Mouse (Mus musculus) embryonic fibroblast, embryonic 13.5 days (primary cell): ENCODE results near the gene AI413582.

ENCODE experiments used
- CTCF ChIP-seq: IDR thresholded peaks from 2 replicates; pipeline ENCODE4 v1.5.1; 2011; ENCODE audit warnings: mild to moderate bottlenecking, control low read depth, low read length, moderate library complexity, borderline replicate concordance; ENCODE audit not compliant: insufficient read depth
- POLR2A ChIP-seq: IDR thresholded peaks from 2 replicates; pipeline ENCODE4 v1.6.1; 2011; ENCODE audit warnings: low read depth, mild to moderate bottlenecking, control low read depth, low read length, moderate library complexity

- no peak for TF ChIP-seq CTCF
- TF ChIP-seq POLR2A = no peak
Measured at GRCm38 (mm10) chr17:27575116-27575776, 9.7 kb upstream of the AI413582 start.
